Mouse (Mus musculus) MEL (cell line): ENCODE results near the gene Sfr1. TPM values are rescaled to one million over a fixed set of nuclear protein-coding genes. Genes with fewer than 3 reads are reported as not detected.

Experiments
- DNase-seq: peaks from one replicate; pipeline ENCODE4 v3.0.0; 2011; ENCODE audit warnings: low read depth, low spot score
- H3K27ac ChIP-seq: 2 replicates; pipeline ENCODE4 v1.5.1; 2012; ENCODE audit warnings: low read depth, mild to moderate bottlenecking, control low read depth, low read length, moderate library complexity; ENCODE audit not compliant: control insufficient read depth
- H3K27me3 ChIP-seq, 2 experiments: fragments of 150-350 bp in 1 of 2; sonication (generic) in 1 of 2; 2 replicates each; pipeline ENCODE4 v1.6.1; 2012; ENCODE audit warnings: low read length in 2 of 2, mild to moderate bottlenecking in 2 of 2, improper control_type of control experiment in 1 of 2, moderate library complexity in 1 of 2; ENCODE audit not compliant: insufficient read depth in 2 of 2, control insufficient read depth in 1 of 2
- H3K36me3 ChIP-seq, 2 experiments: 2 replicates each; pipeline ENCODE4 v1.6.1; 2012 to 2014; ENCODE audit warnings: low read length in 2 of 2, improper control_type of control experiment in 1 of 2, inconsistent platforms in 1 of 2, mild to moderate bottlenecking in 1 of 2; ENCODE audit not compliant: insufficient read depth in 2 of 2, control insufficient read depth in 1 of 2
- H3K4me1 ChIP-seq, 2 experiments: fragments of 150-350 bp in 1 of 2; sonication (generic) in 1 of 2; 2 replicates each; pipeline ENCODE4 v1.6.1; 2012; ENCODE audit warnings: low read length in 2 of 2, improper control_type of control experiment in 1 of 2, mild to moderate bottlenecking in 1 of 2; ENCODE audit not compliant: insufficient read depth in 2 of 2, control insufficient read depth in 1 of 2
- H3K4me3 ChIP-seq, 2 experiments: fragments of 150-350 bp in 1 of 2; sonication (generic) in 1 of 2; 2 replicates each; pipeline ENCODE4 v1.5.1; 2012; ENCODE audit warnings: low read depth in 2 of 2, low read length in 2 of 2, mild to moderate bottlenecking in 2 of 2, moderate library complexity in 2 of 2, control low read depth in 1 of 2, improper control_type of control experiment in 1 of 2; ENCODE audit not compliant: control insufficient read depth in 1 of 2, insufficient read depth in 1 of 2
- H3K79me2 ChIP-seq: 2 replicates; pipeline ENCODE4 v1.6.1; 2012; ENCODE audit warnings: mild to moderate bottlenecking, low read length, moderate library complexity; ENCODE audit not compliant: control insufficient read depth, poor library complexity, insufficient read depth
- H3K9ac ChIP-seq: 2 replicates; pipeline ENCODE4 v1.6.1; 2012; ENCODE audit warnings: low read depth, mild to moderate bottlenecking, control low read depth, low read length, moderate library complexity; ENCODE audit not compliant: control insufficient read depth, poor library complexity, severe bottlenecking
- H3K9me3 ChIP-seq: fragments of 150-350 bp; sonication (generic); replicated peaks from 2 replicates; pipeline ENCODE4 v1.6.1; 2012; ENCODE audit warnings: mild to moderate bottlenecking, low read length, improper control_type of control experiment, moderate library complexity; ENCODE audit not compliant: insufficient read depth
- ETS1 ChIP-seq: IDR thresholded peaks from 2 replicates; pipeline ENCODE4 v1.6.1; 2012; ENCODE audit warnings: low read depth, mild to moderate bottlenecking, inconsistent platforms, low read length, improper control_type of control experiment, moderate library complexity
- GABPA ChIP-seq: IDR thresholded peaks from 2 replicates; pipeline ENCODE4 v1.6.1; 2012; ENCODE audit warnings: low read depth, mild to moderate bottlenecking, inconsistent platforms, low read length, improper control_type of control experiment, moderate library complexity
- GATA1 ChIP-seq: IDR thresholded peaks from 2 replicates; pipeline ENCODE4 v1.6.1; 2011; ENCODE audit warnings: low read depth, low read length, improper control_type of control experiment
- JUND ChIP-seq: IDR thresholded peaks from 2 replicates; pipeline ENCODE4 v1.6.1; 2011; ENCODE audit warnings: low read depth, mild to moderate bottlenecking, improper control_type of control experiment, low read length
- KAT2A ChIP-seq: conservative IDR thresholded peaks from 2 replicates; pipeline ENCODE4 v1.6.1; 2012; ENCODE audit warnings: low read depth, low read length, improper control_type of control experiment, inconsistent platforms
- MAFK ChIP-seq: IDR thresholded peaks from 2 replicates; pipeline ENCODE4 v1.6.1; 2011; ENCODE audit warnings: low read depth, mild to moderate bottlenecking, low read length, improper control_type of control experiment, borderline replicate concordance
- MEF2A ChIP-seq: IDR thresholded peaks from 2 replicates; pipeline ENCODE4 v1.6.1; 2014; ENCODE audit warnings: low read depth, mild to moderate bottlenecking, inconsistent platforms, low read length, improper control_type of control experiment; ENCODE audit not compliant: poor library complexity, insufficient replicate concordance, severe bottlenecking; ENCODE audit errors: extremely low read depth
- MXI1 ChIP-seq: IDR thresholded peaks from 2 replicates; pipeline ENCODE4 v1.6.1; 2011; ENCODE audit warnings: mild to moderate bottlenecking, low read depth, low read length, improper control_type of control experiment
- MYB ChIP-seq: IDR thresholded peaks from 2 replicates; pipeline ENCODE4 v1.6.1; 2011; ENCODE audit warnings: mild to moderate bottlenecking, low read depth, low read length, improper control_type of control experiment
- MYC ChIP-seq: IDR thresholded peaks from 2 replicates; pipeline ENCODE4 v1.6.1; 2011; ENCODE audit warnings: low read depth, mild to moderate bottlenecking, low read length, improper control_type of control experiment, moderate library complexity
- NELFE ChIP-seq: IDR thresholded peaks from 2 replicates; pipeline ENCODE4 v1.6.1; 2011; ENCODE audit warnings: low read depth, low read length, improper control_type of control experiment
- NRF1 ChIP-seq: IDR thresholded peaks from 2 replicates; pipeline ENCODE4 v1.6.1; 2014; ENCODE audit warnings: low read depth, mild to moderate bottlenecking, inconsistent platforms, low read length, improper control_type of control experiment, moderate library complexity; ENCODE audit not compliant: poor library complexity, insufficient read depth, severe bottlenecking
- POLR2A ChIP-seq, 2 experiments: IDR thresholded peaks; 2 replicates each; pipeline ENCODE4 v1.6.1; 2011 to 2012; ENCODE audit warnings: low read length in 2 of 2, mild to moderate bottlenecking in 2 of 2, control low read depth in 1 of 2, improper control_type of control experiment in 1 of 2, low read depth in 1 of 2, moderate library complexity in 1 of 2; ENCODE audit not compliant: control insufficient read depth in 1 of 2, insufficient read depth in 1 of 2, poor library complexity in 1 of 2
- POLR2AphosphoS5 ChIP-seq: IDR thresholded peaks from 2 replicates; pipeline ENCODE4 v1.6.1; 2012; ENCODE audit warnings: low read depth, borderline replicate concordance, mild to moderate bottlenecking, inconsistent platforms, low read length, moderate library complexity, mixed read lengths
- RCOR1 ChIP-seq: IDR thresholded peaks from 2 replicates; pipeline ENCODE4 v1.6.1; 2012; ENCODE audit warnings: low read depth, mild to moderate bottlenecking, inconsistent platforms, low read length, improper control_type of control experiment
- SMC3 ChIP-seq: IDR thresholded peaks from 2 replicates; pipeline ENCODE4 v1.6.1; 2011; ENCODE audit warnings: low read depth, low read length, improper control_type of control experiment
- TBP ChIP-seq: IDR thresholded peaks from 2 replicates; pipeline ENCODE4 v1.8.0; 2011; ENCODE audit warnings: low read depth, low read length, improper control_type of control experiment
- UBTF ChIP-seq: IDR thresholded peaks from 2 replicates; pipeline ENCODE4 v1.6.1; 2012; ENCODE audit warnings: low read depth, mild to moderate bottlenecking, inconsistent platforms, low read length, improper control_type of control experiment, moderate library complexity, borderline replicate concordance; ENCODE audit not compliant: insufficient read depth
- USF1 ChIP-seq: IDR thresholded peaks from 2 replicates; pipeline ENCODE4 v1.6.1; 2014; ENCODE audit warnings: low read depth, mild to moderate bottlenecking, inconsistent platforms, low read length, improper control_type of control experiment, moderate library complexity
- USF2 ChIP-seq, 2 experiments: IDR thresholded peaks; 2 replicates each; pipeline ENCODE4 v1.6.1; 2011 to 2012; ENCODE audit warnings: improper control_type of control experiment in 2 of 2, low read length in 2 of 2, borderline replicate concordance in 1 of 2, inconsistent platforms in 1 of 2, low read depth in 1 of 2, mild to moderate bottlenecking in 1 of 2; ENCODE audit not compliant: insufficient read depth in 1 of 2
- ZC3H11A ChIP-seq: IDR thresholded peaks from 2 replicates; pipeline ENCODE4 v1.6.1; 2012; ENCODE audit warnings: low read depth, mild to moderate bottlenecking, inconsistent platforms, low read length, improper control_type of control experiment
- ZMIZ1 ChIP-seq: IDR thresholded peaks from 2 replicates; pipeline ENCODE4 v1.6.1; 2012; ENCODE audit warnings: low read depth, mild to moderate bottlenecking, inconsistent platforms, low read length, improper control_type of control experiment, moderate library complexity
- polyA plus RNA-seq, 2 experiments: library from polyadenylated mRNA; stranded (reverse) in 1 of 2; unstranded in 1 of 2; fragments of >175 nt in 1 of 2; fragments of >200 nt in 1 of 2; gene quantifications; 2 replicates each; pipeline versions ENCODE4 v1.2.1 to v1.2.4; 2012; ENCODE audit warnings: low replicate concordance in 2 of 2, low read depth in 1 of 2; ENCODE audit not compliant: insufficient read length in 2 of 2, insufficient read depth in 1 of 2, missing spikeins in 1 of 2
- total RNA-seq: library from RNA; depleted of rRNA; stranded (reverse); fragments of 300-350 nt; gene quantifications from 2 replicates; pipeline ENCODE4 v1.2.3, GENCODE M21; 2012

Gene Sfr1
- total and polyA plus RNA-seq, 3 experiments = 74.0 to 91.0 TPM; not detected in 1

DNA sequence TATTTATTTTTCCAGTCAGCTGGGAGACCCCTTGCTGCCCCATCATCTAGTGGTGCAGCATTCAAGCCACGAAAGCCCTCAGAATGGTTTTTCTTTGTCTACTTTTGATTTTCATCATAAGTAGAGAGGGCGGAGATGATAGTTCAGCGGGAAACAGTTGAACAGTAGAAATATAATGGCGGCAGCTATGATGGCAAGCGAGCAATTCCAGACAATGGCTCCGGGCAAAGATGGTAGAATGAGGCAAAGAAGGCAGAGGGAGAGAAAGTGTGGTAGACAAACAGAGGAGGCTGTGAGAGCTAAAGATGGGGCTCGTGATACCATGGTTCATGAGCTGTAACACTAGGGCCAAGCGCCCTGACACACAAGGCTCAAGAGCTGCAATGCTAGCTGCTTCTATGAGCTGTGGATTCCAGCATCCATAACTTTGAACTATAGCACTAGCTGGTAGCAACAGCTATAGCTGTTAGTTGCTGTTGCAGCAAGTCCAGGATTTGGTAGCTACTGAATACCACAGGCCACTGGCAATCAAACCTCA, 25.6 kb upstream of the Sfr1 start:
- Histone ChIP-seq H3K9me3 (no peaks in the 10 kb centered on the region), H3K27me3 (no peaks in the 10 kb centered on the region), H3K9ac (no peak overlapping the region), H3K4me3 (no peak overlapping the region), H3K79me2 (no peaks in the 10 kb centered on the region), H3K4me1 (no peaks in the 10 kb centered on the region), H3K36me3 (no peaks in the 10 kb centered on the region), H3K27ac (no peak overlapping the region)
- DNase-seq = no peak
- TF ChIP-seq TBP (peak; percentile 90), MYB (no peak), NELFE (peak; percentile 28; the same call in 1 of the 2 replicates), POLR2A (IDR thresholded peaks at IDR 0.05; ENCODE audit: control insufficient read depth in 1 of 2, insufficient read depth in 1 of 2, low read depth in 1 of 2, low read length in 2 of 2, poor library complexity in 1 of 2) (peak in 1 of 2 experiments; percentile 74; a peak in 2 of 4 replicates), ZMIZ1 (peak; percentile 77; the same call in 1 of the 2 replicates)
- TF ChIP-seq, all 39 proteins: peak for 4

DNA sequence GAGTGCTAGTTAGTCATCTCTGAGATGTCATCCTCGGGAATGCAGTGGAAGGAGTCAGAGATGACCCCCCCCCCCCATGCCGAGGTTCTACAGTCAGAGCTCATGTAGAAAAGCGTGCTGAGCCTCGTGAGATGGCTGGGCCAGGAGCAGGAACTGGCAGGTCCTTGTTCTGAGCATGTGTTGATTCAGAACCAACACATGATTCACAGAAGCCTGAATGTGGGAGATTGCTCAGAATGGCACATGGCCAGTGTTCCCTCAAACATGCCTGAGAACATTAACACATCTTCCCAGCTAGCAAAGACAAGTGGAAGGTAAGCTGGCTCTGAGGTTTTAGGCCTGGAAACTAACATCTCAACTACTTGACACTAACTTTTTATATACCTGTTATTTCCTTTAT, 21.1 kb upstream of the Sfr1 start:
- TF ChIP-seq GABPA = no peak
- TF ChIP-seq MXI1 = no peak
- no peak for TF ChIP-seq POLR2AphosphoS5
- TF ChIP-seq MAFK = no peak
- TF ChIP-seq ETS1 = no peak
- TF ChIP-seq MEF2A = no peak
- TF ChIP-seq, all 39 proteins: peak for 0
- Histone ChIP-seq H3K4me1 (no peaks in the 10 kb centered on the region), H3K27me3 (peaks cover 0 to 5% of the 10 kb centered on the region in 2 experiments; a peak in 2 of 4 replicates), H3K4me3 (no peak overlapping the region), H3K9ac (no peak overlapping the region), H3K27ac (no peak overlapping the region), H3K79me2 (no peaks in the 10 kb centered on the region), H3K36me3 (no peaks in the 10 kb centered on the region), H3K9me3 (no peaks in the 10 kb centered on the region)
- DNase-seq = no peak

GRCm38 (mm10) chr19:47713457-47713856, 18.0 kb upstream of the Sfr1 start:
- Histone ChIP-seq H3K4me3 (no peak overlapping the region), H3K9ac (no peak overlapping the region), H3K9me3 (no peaks in the 10 kb centered on the region), H3K27me3 (peaks cover 0 to 5% of the 10 kb centered on the region in 2 experiments; a peak in 2 of 4 replicates), H3K36me3 (no peaks in the 10 kb centered on the region), H3K27ac (no peak overlapping the region), H3K4me1 (no peaks in the 10 kb centered on the region), H3K79me2 (no peaks in the 10 kb centered on the region)
- TF ChIP-seq MYC (no peak), ZMIZ1 (no peak), JUND (no peak), USF1 (no peak), MXI1 (no peak), ZC3H11A (no peak), GATA1 (no peak), USF2 (IDR thresholded peaks at IDR 0.05; ENCODE audit: borderline replicate concordance in 1 of 2, insufficient read depth in 1 of 2, low read depth in 1 of 2, low read length in 2 of 2) (no peak), POLR2AphosphoS5 (no peak), RCOR1 (no peak), NRF1 (no peak), SMC3 (no peak), KAT2A (no peak), GABPA (no peak), UBTF (no peak)
- DNase-seq = no peak
